Mouse (Mus musculus) midbrain, embryonic 16.5 days (tissue): ENCODE results near the gene Map3k11. TPM values are rescaled to one million over a fixed set of nuclear protein-coding genes. Genes with fewer than 3 reads are reported as not detected.

Experiments
- ATAC-seq: fragments of 200-750 bp; cut with Nextera tagmentation; 2 replicates; pipeline ENCODE4 v1.8.0; 2017; ENCODE audit warnings: moderate TSS enrichment
- H3K27ac ChIP-seq: fragments of 300-500 bp; sonication (generic); 2 replicates; pipeline ENCODE4 v1.5.1; 2014; ENCODE audit warnings: mild to moderate bottlenecking, low read length, mixed read lengths
- H3K27me3 ChIP-seq: fragments of 300-500 bp; sonication (generic); 2 replicates; pipeline ENCODE4 v1.6.1; 2014; ENCODE audit warnings: low read depth, low read length, mixed read lengths; ENCODE audit not compliant: control insufficient read depth, insufficient read depth
- H3K36me3 ChIP-seq: fragments of 300-500 bp; sonication (generic); 2 replicates; pipeline ENCODE4 v1.6.1; 2014; ENCODE audit warnings: mild to moderate bottlenecking, low read length, moderate library complexity, mixed read lengths; ENCODE audit not compliant: control insufficient read depth, insufficient read depth
- H3K4me1 ChIP-seq: fragments of 300-500 bp; sonication (generic); 2 replicates; pipeline ENCODE4 v1.6.1; 2014; ENCODE audit warnings: mild to moderate bottlenecking, low read length, mixed read lengths; ENCODE audit not compliant: control insufficient read depth, insufficient read depth
- H3K4me2 ChIP-seq: fragments of 300-500 bp; sonication (generic); 2 replicates; pipeline ENCODE4 v1.6.1; 2014; ENCODE audit warnings: mild to moderate bottlenecking, low read length, mixed read lengths
- H3K4me3 ChIP-seq: fragments of 300-500 bp; sonication (generic); 2 replicates; pipeline ENCODE4 v1.5.1; 2014; ENCODE audit warnings: low read depth, mild to moderate bottlenecking, low read length, moderate library complexity, mixed read lengths
- H3K9ac ChIP-seq: fragments of 300-500 bp; sonication (generic); 2 replicates; pipeline ENCODE4 v1.6.1; 2014; ENCODE audit warnings: low read depth, low read length, mixed read lengths
- H3K9me3 ChIP-seq: fragments of 300-500 bp; sonication (generic); replicated peaks from 2 replicates; pipeline ENCODE4 v1.6.1; 2014; ENCODE audit warnings: mild to moderate bottlenecking, low read length, mixed read lengths; ENCODE audit not compliant: control insufficient read depth, poor library complexity, severe bottlenecking
- WGBS: fragments of 180-500 bp; shearing (Covaris S2); extraction: QIAGEN DNeasy Blood & Tissue Kit; methylation state at CpG from one replicate; pipeline ENCODE4 v1.1.7; 2014; 5-methylcytosine and 5-hydroxymethylcytosine counted together
- polyA plus RNA-seq: library from polyadenylated mRNA; unstranded; fragments of >200 nt; fragmentation: Nextera tagmentation; extraction: Ambion mirVana; gene quantifications from 2 replicates; pipeline ENCODE4 v1.2.1, GENCODE M21; 2015

The Map3k11 gene
- polyA plus RNA-seq, 1 experiment from 2014 or later, result 9.5 TPM

DNA sequence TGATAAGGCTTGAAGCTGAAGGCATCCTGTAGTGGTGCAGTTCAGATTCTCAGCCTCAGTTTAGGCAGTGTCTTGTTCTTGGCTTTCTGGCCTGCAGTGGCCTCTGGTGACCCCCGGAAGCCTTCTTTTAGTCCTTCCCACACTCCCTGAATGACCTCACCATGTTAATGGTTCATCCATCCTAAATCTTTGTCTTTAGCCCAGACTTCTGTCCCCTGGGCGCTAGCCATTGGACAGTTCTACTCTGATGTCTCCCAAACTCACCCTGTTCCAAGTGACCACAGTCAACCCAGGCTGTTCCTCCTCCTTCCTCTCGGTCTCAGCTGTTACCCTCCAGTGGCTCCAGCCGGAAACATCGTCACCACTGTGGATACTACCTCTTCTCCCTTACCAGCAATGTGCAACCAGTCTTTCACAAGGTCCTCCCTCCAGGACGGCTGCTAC, 39.2 kb upstream of the Map3k11 start:
- WGBS, result 71% methylated on average over 6 of the region's 6 CpGs
- H3K4me3 ChIP-seq, result peak overlapping the region; percentile 31
- peak; percentile 6; the same call in 1 of the 2 replicates for ATAC-seq

DNA sequence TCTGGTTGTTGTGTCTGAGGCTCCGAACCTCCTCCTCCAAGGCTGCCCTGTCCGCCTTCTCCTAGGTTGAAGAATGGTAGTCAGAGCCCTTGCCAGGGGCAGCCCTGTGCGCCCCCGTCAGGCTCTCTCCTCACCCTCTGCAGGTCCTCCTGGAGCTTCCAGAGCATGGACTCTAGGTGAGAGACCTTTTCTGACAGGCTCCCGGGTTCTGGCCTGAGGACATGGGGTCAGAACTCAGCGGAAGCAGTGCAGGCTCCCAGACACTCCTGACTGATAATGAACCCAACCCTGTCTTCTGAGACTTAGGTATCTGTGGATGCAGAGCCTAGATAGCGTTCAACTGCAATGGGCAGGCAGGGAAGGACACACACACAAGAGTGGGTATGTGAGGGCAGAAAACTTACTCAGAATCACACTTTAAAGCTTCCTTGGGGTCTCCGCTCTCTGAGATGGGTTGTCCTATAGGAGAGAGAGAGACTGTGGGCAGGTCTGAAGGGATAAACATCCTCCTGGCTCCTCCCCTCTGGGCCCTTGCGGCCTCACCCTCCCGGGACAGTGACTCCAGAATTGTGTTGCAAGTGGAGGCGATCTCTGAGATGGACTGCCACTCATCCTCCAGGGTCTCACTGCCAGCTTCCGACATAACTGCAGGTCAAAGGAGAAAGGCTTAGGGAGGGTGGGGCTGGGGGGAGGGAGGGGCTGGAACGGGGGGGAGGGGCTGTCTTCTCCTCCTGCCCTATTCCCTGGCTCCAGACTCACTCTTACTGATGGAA, 36.9 kb upstream of the Map3k11 start:
- WGBS, result 50% methylated on average over 13 of the region's 13 CpGs
- H3K4me2 ChIP-seq, result no peak overlapping the region
- H3K36me3 ChIP-seq, result peaks cover 11% of the 10 kb centered on the region; the same call in 1 of the 2 replicates
- no peak overlapping the region for H3K9ac ChIP-seq
- peaks cover 28% of the 10 kb centered on the region for H3K27me3 ChIP-seq
- no peak for ATAC-seq
- H3K4me1 ChIP-seq, result peaks cover 21% of the 10 kb centered on the region
- no peak overlapping the region for H3K4me3 ChIP-seq
- no peak overlapping the region for H3K27ac ChIP-seq
- no peaks in the 10 kb centered on the region for H3K9me3 ChIP-seq

More for the DNA sequence above, 39.2 kb upstream of the Map3k11 start:
- peaks cover 10% of the 10 kb centered on the region for H3K27me3 ChIP-seq
- peaks cover 27% of the 10 kb centered on the region for H3K36me3 ChIP-seq
- no peaks in the 10 kb centered on the region for H3K9me3 ChIP-seq
- peak overlapping the region; percentile 79 for H3K27ac ChIP-seq
- peak overlapping the region; percentile 68 for H3K9ac ChIP-seq
- peaks cover 20% of the 10 kb centered on the region for H3K4me1 ChIP-seq
- peak overlapping the region; percentile 66 for H3K4me2 ChIP-seq

DNA sequence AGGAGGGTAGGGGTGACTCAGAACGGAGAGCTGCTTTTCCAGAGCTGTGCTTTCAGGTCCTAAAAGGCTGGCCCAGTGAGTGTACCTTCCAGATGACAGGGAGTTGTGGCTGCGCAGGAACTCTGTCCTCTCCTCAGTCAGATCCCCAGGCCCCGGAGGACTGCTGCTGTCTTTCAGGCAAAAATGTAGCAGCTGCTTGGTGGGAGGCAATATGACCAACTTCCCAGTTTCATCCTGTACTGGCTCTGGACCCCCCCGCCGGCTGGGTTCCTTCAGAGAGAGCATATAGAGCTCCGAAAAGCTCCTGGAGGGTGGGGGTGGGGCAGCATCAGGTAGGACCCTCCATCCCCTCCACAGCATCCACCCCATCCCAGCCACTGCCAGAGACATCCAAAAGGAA, 36.0 kb upstream of the Map3k11 start:
- Histone ChIP-seq H3K36me3 (peaks cover 2% of the 10 kb centered on the region; the same call in 1 of the 2 replicates), H3K9me3 (no peaks in the 10 kb centered on the region), H3K4me3 (no peak overlapping the region), H3K4me1 (peaks cover 21% of the 10 kb centered on the region), H3K27ac (no peak overlapping the region), H3K9ac (no peak overlapping the region), H3K27me3 (peaks cover 28% of the 10 kb centered on the region), H3K4me2 (no peak overlapping the region)
- ATAC-seq, result no peak
- 80% methylated on average over 6 of the region's 6 CpGs for WGBS

DNA sequence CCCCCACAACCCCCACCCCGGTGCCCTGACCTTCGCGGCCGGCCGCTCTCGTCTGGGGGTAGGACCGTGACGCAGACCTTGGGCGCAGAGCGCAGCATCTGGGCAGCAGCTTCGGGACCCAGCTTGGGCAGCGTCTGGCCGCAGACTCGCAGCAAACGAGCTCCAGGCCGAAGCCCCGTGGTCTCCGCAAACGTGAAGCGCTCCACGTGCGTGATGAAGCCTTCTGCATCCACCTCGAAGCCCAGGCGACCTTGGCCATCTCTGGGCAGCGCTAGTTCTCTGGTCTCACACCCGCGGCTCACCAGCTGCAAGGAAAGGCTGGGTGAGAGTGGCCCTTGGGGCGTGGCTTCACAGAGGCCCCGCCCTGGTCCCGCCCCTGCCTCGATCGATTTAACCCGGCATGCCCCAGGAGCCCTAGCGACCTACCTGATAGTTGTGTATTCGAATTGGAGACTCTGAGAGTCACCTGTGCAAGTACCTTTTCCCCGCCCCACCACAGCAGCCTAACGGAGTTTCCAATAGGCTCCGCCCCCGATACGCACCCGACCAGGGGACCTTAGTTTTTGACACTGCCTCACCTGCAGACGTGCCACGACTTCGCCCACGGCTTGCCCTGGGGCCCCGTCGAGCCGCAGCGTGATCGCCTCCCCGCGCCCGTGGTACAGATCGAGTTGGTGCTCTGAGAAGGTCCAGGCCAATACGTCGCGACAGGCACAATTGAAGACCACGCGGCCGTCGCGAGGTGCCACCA, 34.4 kb upstream of the Map3k11 start:
- peak; percentile 59 for ATAC-seq
- Histone ChIP-seq H3K27me3 (peaks cover 28% of the 10 kb centered on the region), H3K36me3 (no peaks in the 10 kb centered on the region; the same call in 1 of the 2 replicates), H3K9me3 (no peaks in the 10 kb centered on the region), H3K4me1 (peaks cover 12% of the 10 kb centered on the region), H3K9ac (peak overlapping the region; percentile 59), H3K4me3 (peak overlapping the region; percentile 45), H3K27ac (no peak overlapping the region), H3K4me2 (peak overlapping the region; percentile 83)
- 7% methylated on average over 62 of the region's 62 CpGs for WGBS

DNA sequence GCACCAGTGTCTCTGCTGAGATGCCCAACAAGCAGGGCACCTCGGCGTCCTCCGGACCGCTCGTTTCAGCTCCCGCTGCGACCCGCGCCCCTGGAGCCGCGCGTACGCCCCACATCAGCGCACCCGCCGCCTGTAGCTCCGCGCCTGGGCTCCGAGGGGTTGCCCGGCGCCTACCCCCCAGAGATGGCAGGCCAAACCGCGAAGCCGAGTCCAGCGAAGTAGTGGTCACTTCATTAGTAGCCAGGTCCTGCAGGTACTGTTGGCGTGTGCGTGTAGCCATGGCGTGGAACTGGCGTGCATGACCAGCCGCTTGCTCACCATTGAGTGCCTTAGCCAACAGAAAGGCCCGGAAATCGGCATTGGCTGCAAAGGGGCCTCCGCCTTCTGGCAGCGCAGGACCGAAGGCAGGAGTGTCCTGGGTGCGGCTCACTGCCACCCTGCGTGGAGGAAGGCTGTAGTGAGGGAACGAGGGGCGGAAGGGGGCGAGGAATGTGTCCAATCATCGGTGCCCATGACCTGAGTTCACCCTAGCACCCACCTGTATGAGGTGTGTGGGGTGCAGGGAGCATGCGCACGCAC, 33.7 kb upstream of the Map3k11 start:
- Histone ChIP-seq H3K27ac (no peak overlapping the region), H3K36me3 (no peaks in the 10 kb centered on the region; the same call in 1 of the 2 replicates), H3K9ac (peak overlapping the region; percentile 59), H3K4me3 (peak overlapping the region; percentile 45), H3K9me3 (no peaks in the 10 kb centered on the region), H3K4me2 (peak overlapping the region; percentile 83), H3K4me1 (peaks cover 10% of the 10 kb centered on the region), H3K27me3 (peaks cover 28% of the 10 kb centered on the region)
- peak; percentile 46 for ATAC-seq
- 13% methylated on average over 43 of the region's 43 CpGs for WGBS

DNA sequence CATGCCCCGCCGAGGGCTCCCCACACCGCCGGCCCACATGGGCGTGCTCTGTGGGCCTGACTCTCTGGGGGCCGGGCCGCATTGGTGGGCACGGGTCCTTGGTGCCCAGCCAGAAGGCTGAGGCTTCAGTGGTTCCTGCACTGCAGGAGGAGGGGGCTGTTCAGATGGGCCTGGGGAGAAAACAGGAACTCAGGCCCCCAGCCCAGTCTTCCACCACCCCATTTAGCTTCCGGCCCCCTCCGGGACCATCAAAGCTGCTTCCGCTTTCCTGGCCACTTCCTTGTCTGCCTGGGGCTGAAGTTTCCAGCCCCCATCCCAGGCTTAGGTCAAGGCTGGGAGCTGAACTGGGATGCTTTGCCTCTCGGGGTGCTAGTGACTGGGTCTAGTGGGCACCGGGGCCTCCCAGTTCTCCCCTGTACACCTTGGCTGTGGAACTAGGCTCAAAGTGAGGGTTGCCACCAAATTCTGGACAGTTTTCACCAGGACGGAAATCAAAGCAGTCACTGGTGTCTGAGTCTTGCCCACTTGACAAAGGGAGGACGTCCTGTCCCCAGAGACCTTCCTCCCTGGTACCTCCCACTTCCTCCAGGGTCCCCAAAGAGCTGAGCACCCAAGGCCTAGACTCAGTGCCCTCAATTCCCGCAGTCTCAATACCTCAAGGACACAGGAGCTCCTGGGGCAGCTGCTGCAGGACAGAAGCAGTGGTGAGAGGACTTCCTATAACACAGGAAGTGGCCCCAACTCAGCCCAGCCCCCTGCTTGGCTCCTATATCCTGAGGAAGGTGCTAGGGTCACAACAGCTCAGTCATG, 27.4 kb upstream of the Map3k11 start:
- 0 out of 2 replicates have a peak overlapping the region, but pooled peaks have one; percentile 3 for H3K4me2 ChIP-seq
- no peak overlapping the region for H3K9ac ChIP-seq
- 0 out of 2 replicates have a peak overlapping the region, but pooled peaks have one; percentile 33 for H3K27ac ChIP-seq
- WGBS, result 83% methylated on average over 15 of the region's 16 CpGs
- no peak for ATAC-seq
- H3K9me3 ChIP-seq, result no peaks in the 10 kb centered on the region
- no peak overlapping the region for H3K4me3 ChIP-seq
- peaks cover 12% of the 10 kb centered on the region for H3K36me3 ChIP-seq
- peaks cover 3% of the 10 kb centered on the region for H3K27me3 ChIP-seq
- no peaks in the 10 kb centered on the region; the same call in none of the 2 replicates for H3K4me1 ChIP-seq

DNA sequence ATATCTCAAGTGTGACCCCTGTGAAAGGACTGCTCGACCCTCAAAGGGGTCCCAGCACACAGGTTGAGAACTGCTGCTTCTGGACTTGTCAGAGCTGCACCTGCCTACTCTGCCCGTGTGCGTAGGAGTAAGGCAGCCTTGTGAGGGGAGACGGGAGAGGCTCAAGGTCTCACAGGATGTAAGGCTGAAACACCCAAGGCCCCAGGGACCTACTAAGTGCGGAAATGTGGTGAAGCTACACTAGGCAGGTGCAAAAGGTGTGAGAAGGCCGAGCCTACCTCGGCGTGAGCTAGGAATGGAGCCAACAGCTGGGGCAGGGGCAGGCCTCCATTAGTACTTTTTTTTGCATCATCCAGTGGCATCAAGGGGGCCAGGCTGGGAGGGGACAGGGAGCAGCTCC, 26.2 kb upstream of the Map3k11 start:
- Histone ChIP-seq H3K9ac (no peak overlapping the region), H3K4me1 (no peaks in the 10 kb centered on the region; the same call in none of the 2 replicates), H3K27ac (no peak overlapping the region), H3K36me3 (peaks cover 17% of the 10 kb centered on the region), H3K4me2 (peak overlapping the region; percentile 43; the same call in 1 of the 2 replicates), H3K9me3 (no peaks in the 10 kb centered on the region), H3K27me3 (no peaks in the 10 kb centered on the region), H3K4me3 (no peak overlapping the region)
- 83% methylated on average over 8 of the region's 8 CpGs for WGBS
- no peak for ATAC-seq
